ENCODE assay signal across 18 mouse cellular contexts in the genomic region with DNA sequence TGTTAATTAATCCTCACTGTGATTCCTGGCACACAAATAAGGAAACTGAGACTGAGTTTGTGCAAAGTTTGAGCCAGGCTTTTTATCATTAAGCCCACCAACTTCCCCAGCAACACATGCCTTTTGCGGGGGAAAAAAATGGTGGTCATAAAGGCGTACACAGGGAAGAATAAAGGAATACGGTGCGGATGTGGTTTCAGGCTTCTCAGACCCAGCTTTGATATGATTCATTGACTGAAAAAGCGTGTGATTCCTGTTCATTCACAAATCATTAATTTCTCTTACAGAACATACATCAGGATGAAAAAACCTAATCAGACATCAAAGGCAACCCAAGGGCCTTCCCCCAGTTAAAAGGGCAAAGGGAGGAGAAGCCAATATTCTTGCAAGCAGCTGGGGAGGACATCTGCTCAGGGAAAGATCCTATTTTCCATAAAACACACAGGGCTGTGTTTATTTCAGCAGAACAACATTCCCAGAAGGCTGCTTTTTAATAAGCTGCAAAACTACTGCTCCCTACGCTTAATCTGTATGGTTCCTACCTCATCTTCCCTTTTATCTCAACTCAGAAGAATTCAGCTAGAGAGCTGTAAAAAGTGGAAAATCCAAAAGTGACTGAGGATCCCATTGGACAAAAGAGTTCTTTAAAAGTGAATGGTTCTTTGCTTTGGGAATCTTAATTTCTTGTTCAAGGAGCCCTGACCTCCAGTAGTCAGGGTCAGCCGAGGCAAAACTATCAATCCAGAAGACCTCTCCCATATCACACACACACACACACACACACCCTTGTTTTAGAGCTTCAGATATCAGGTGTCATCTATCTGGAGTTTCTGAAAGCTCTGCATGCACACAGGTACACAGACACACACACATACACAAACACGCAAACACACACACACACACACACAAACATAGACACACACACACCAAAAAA.
DNase-seq lines count a peak whose midpoint lies in the region; ATAC-seq lines count a peak whose summit lies in the region.
"Had no signal": no experiment of that assay in that cellular context is flagged by ENCODE, and none has a peak within 500 bp of the region (broad histone marks: within the 10 kb centered on the region; RNA-seq: fewer than 3 reads in every experiment).

No protein-coding gene starts in this region.

- no peaks in the 10 kb centered on the region for H3K9me3 ChIP-seq in hindbrain, embryonic 11.5 days (ENCODE audit: control insufficient read depth, low read length)
- H3K9me3 ChIP-seq in hindbrain, embryonic 10.5 days: no peaks in the 10 kb centered on the region
- H3K9me3 ChIP-seq in limb, embryonic 12.5 days: no peaks in the 10 kb centered on the region
- H3K9me3 ChIP-seq in limb, embryonic 10.5 days (replicated peaks): no peaks in the 10 kb centered on the region
- H3K9me3 ChIP-seq in embryonic facial prominence, embryonic 10.5 days: no peaks in the 10 kb centered on the region
- H3K9me3 ChIP-seq in midbrain, embryonic 13.5 days: no peaks in the 10 kb centered on the region
- H3K9me3 ChIP-seq: embryonic facial prominence, embryonic 12.5 days; heart, embryonic 10.5 days; liver, embryonic 15.5 days; neural tube, embryonic 13.5 days had no signal

- H3K9ac ChIP-seq in hindbrain, embryonic 11.5 days (ENCODE audit: low read depth, low read length): no peak overlapping the region
- no peak overlapping the region for H3K9ac ChIP-seq in limb, embryonic 12.5 days (replicated peaks)
- no peak overlapping the region for H3K9ac ChIP-seq in midbrain, embryonic 13.5 days (replicated peaks)
- H3K9ac ChIP-seq: embryonic facial prominence, embryonic 12.5 days; liver, embryonic 15.5 days; neural tube, embryonic 13.5 days had no signal

- 71% methylated on average over 8 of the region's 8 CpGs for WGBS in hindbrain, embryonic 11.5 days
- WGBS in hindbrain, embryonic 10.5 days: 80% methylated on average over 8 of the region's 8 CpGs
- 52% methylated on average over 8 of the region's 8 CpGs for WGBS in limb, embryonic 12.5 days
- WGBS in limb, embryonic 10.5 days: 57% methylated on average over 8 of the region's 8 CpGs
- WGBS in embryonic facial prominence, embryonic 10.5 days: 84% methylated on average over 8 of the region's 8 CpGs
- 72% methylated on average over 8 of the region's 8 CpGs for WGBS in midbrain, embryonic 13.5 days

- ATAC-seq in hindbrain, embryonic 11.5 days (ENCODE audit: low FRiP score): 0 out of 2 replicates have a peak, but pooled peaks have one; percentile 43
- no peak for ATAC-seq in limb, embryonic 12.5 days (ENCODE audit: insufficient number of reproducible peaks, insufficient read depth, low FRiP score, low TSS enrichment, low read depth)
- peak; percentile 45; the same call in 1 of the 2 replicates for ATAC-seq in midbrain, embryonic 13.5 days

- no peak overlapping the region for H3K4me3 ChIP-seq in hindbrain, embryonic 11.5 days (ENCODE audit: low read depth, low read length)
- no peak overlapping the region for H3K4me3 ChIP-seq in hindbrain, embryonic 10.5 days
- H3K4me3 ChIP-seq in limb, embryonic 12.5 days (replicated peaks): no peak overlapping the region
- H3K4me3 ChIP-seq in limb, embryonic 10.5 days: no peak overlapping the region
- H3K4me3 ChIP-seq in embryonic facial prominence, embryonic 10.5 days: no peak overlapping the region
- no peak overlapping the region for H3K4me3 ChIP-seq in midbrain, embryonic 13.5 days (replicated peaks)
- H3K4me3 ChIP-seq: embryonic facial prominence, embryonic 12.5 days; heart, embryonic 10.5 days; liver, embryonic 15.5 days; neural tube, embryonic 13.5 days had no signal

- DNase-seq in hindbrain, embryonic 11.5 days (ENCODE audit: low spot score): no peak
- DNase-seq in hindbrain, embryonic 10.5 days (ENCODE audit: low spot score): no peak
- no peak for DNase-seq in limb, embryonic 10.5 days (ENCODE audit: low spot score)
- no peak for DNase-seq in embryonic facial prominence, embryonic 10.5 days (ENCODE audit: low spot score)
- no peak for DNase-seq in urinary bladder, adult 2 months (ENCODE audit: low spot score)
- DNase-seq: adrenal gland, adult 2 months; cerebellum, adult 9-11 months; gastrocnemius, postnatal 25 days; heart, postnatal 4 days; kidney, adult 18-20 months; left cerebral cortex, postnatal 4 days; thymus, postnatal 4 days had no signal

- H3K36me3 ChIP-seq in hindbrain, embryonic 11.5 days (ENCODE audit: control insufficient read depth, insufficient read depth, low read length): no peaks in the 10 kb centered on the region
- H3K36me3 ChIP-seq in hindbrain, embryonic 10.5 days: no peaks in the 10 kb centered on the region
- no peaks in the 10 kb centered on the region for H3K36me3 ChIP-seq in limb, embryonic 12.5 days
- H3K36me3 ChIP-seq in limb, embryonic 10.5 days: no peaks in the 10 kb centered on the region
- no peaks in the 10 kb centered on the region for H3K36me3 ChIP-seq in embryonic facial prominence, embryonic 10.5 days (replicated peaks)
- H3K36me3 ChIP-seq in midbrain, embryonic 13.5 days: no peaks in the 10 kb centered on the region
- H3K36me3 ChIP-seq: embryonic facial prominence, embryonic 12.5 days; heart, embryonic 10.5 days; liver, embryonic 15.5 days; neural tube, embryonic 13.5 days had no signal

- H3K4me1 ChIP-seq in hindbrain, embryonic 11.5 days (replicated peaks; ENCODE audit: control insufficient read depth, insufficient read depth, low read length): no peaks in the 10 kb centered on the region
- H3K4me1 ChIP-seq in hindbrain, embryonic 10.5 days (replicated peaks): peaks cover 17% of the 10 kb centered on the region
- H3K4me1 ChIP-seq in limb, embryonic 12.5 days (replicated peaks): 0 out of 2 replicates have a peak, but pooled peaks cover 9% of the 10 kb centered on the region
- H3K4me1 ChIP-seq in limb, embryonic 10.5 days: peaks cover 22% of the 10 kb centered on the region
- peaks cover 16% of the 10 kb centered on the region for H3K4me1 ChIP-seq in embryonic facial prominence, embryonic 10.5 days
- no peaks in the 10 kb centered on the region for H3K4me1 ChIP-seq in midbrain, embryonic 13.5 days (replicated peaks)
- H3K4me1 ChIP-seq: liver, embryonic 15.5 days had no signal

- no peaks in the 10 kb centered on the region for H3K27me3 ChIP-seq in hindbrain, embryonic 11.5 days (ENCODE audit: control insufficient read depth, insufficient read depth, low read length)
- H3K27me3 ChIP-seq in hindbrain, embryonic 10.5 days (ENCODE audit: insufficient read depth, poor library complexity, severe bottlenecking): peaks cover 19% of the 10 kb centered on the region
- no peaks in the 10 kb centered on the region for H3K27me3 ChIP-seq in limb, embryonic 12.5 days
- H3K27me3 ChIP-seq in limb, embryonic 10.5 days (ENCODE audit: low read depth, poor library complexity, severe bottlenecking): no peaks in the 10 kb centered on the region
- no peaks in the 10 kb centered on the region for H3K27me3 ChIP-seq in embryonic facial prominence, embryonic 10.5 days (replicated peaks; ENCODE audit: low read depth, poor library complexity, severe bottlenecking)
- no peaks in the 10 kb centered on the region for H3K27me3 ChIP-seq in midbrain, embryonic 13.5 days
- H3K27me3 ChIP-seq: embryonic facial prominence, embryonic 12.5 days; liver, embryonic 15.5 days; neural tube, embryonic 13.5 days had no signal

- H3K4me2 ChIP-seq in hindbrain, embryonic 11.5 days (replicated peaks; ENCODE audit: low read depth, low read length): no peak overlapping the region
- H3K4me2 ChIP-seq in limb, embryonic 12.5 days: no peak overlapping the region
- no peak overlapping the region for H3K4me2 ChIP-seq in midbrain, embryonic 13.5 days (replicated peaks)
- H3K4me2 ChIP-seq: embryonic facial prominence, embryonic 12.5 days; liver, embryonic 15.5 days; neural tube, embryonic 13.5 days had no signal

- H3K27ac ChIP-seq in hindbrain, embryonic 11.5 days (ENCODE audit: low read depth, low read length): no peak overlapping the region
- no peak overlapping the region; the same call in none of the 2 replicates for H3K27ac ChIP-seq in hindbrain, embryonic 10.5 days
- peak overlapping the region; percentile 30; the same call in 1 of the 2 replicates for H3K27ac ChIP-seq in limb, embryonic 12.5 days
- no peak overlapping the region for H3K27ac ChIP-seq in limb, embryonic 10.5 days
- peak overlapping the region; percentile 4; the same call in 1 of the 2 replicates for H3K27ac ChIP-seq in embryonic facial prominence, embryonic 10.5 days (replicated peaks)
- H3K27ac ChIP-seq in midbrain, embryonic 13.5 days: no peak overlapping the region
- H3K27ac ChIP-seq: embryonic facial prominence, embryonic 12.5 days; liver, embryonic 15.5 days; neural tube, embryonic 13.5 days had no signal

Comparison
In these comparisons a context has a peak if more than half of its experiments do, and no peak if none do; other contexts are left out.
1. H3K27ac ChIP-seq: peak in limb, embryonic 12.5 days (single experiment) and embryonic facial prominence, embryonic 10.5 days (single experiment); none in hindbrain, embryonic 11.5 days (single experiment), hindbrain, embryonic 10.5 days (single experiment), limb, embryonic 10.5 days (single experiment) and midbrain, embryonic 13.5 days (single experiment).